Mouse (Mus musculus) monocyte, adult 5-6 weeks (primary cell): Measurements from ENCODE around the gene Wdr64. TPM values are rescaled to one million over a fixed set of nuclear protein-coding genes. Genes with fewer than 3 reads are reported as not detected.

Source experiments
- ATAC-seq: fragments of 153-309, 156-312 bp; replicated peaks from 2 replicates; pipeline ENCODE4 v1.8.0; 2017; ENCODE audit warnings: mild to moderate bottlenecking; ENCODE audit not compliant: low TSS enrichment, insufficient number of reproducible peaks, severe bottlenecking, poor library complexity, low FRiP score
- total RNA-seq: library from RNA; stranded (forward); fragments of 200-1000, 200-491, 200-594 nt; gene quantifications from 3 replicates; pipeline ENCODE4 v1.2.3, GENCODE M21; 2017

The Wdr64 gene
- total RNA-seq, 1 experiment from 2014 or later = not detected

DNA sequence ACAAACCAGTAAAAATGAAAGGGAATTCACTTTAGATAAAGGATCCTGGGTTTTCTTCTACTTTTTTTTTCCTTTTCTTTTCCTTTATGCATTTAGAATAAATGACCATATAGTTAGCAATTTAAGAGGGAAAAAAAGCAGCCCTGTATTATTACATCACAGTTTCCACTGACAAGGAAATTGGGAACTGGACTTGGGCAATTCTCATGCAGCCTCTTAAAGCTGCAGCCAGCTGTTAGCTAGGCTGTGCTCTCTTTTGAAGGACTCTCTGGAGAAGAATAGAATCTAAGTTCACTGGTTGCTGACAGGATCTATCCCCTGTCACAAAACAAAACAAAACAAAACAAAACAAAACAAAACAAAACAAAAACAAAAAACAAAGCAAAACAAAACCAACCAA lies 9.6 kb downstream of the Wdr64 start:
- no peak for ATAC-seq

DNA sequence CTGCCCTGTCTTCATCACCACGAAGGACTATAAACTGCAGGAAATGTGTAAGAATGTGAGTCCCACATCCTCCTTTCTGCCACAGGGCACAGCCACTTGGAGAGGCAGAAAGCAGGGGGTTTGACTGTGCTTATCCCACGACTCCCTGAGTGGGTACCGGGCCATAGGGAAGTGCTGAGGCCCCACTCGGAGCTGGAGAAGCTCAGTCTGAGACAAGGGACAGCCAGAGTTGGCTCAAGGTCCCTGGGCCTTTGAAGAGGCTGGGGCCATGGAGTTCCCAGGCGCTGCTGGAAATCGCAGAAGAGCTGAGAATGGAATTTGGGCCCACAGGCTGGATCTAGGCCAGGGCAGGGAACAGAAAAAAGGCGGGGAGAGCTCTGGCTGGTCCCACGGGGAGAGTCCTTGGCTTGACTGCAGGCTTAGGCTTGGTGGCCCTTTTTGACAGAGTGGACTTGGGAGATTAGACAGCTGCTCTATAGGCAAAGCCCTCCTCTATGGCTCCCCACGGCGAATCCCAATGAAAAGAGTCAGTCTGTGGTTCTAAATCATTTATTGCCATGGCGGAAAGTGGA lies 14.0 kb downstream of the Wdr64 start:
- ATAC-seq = no peak

DNA sequence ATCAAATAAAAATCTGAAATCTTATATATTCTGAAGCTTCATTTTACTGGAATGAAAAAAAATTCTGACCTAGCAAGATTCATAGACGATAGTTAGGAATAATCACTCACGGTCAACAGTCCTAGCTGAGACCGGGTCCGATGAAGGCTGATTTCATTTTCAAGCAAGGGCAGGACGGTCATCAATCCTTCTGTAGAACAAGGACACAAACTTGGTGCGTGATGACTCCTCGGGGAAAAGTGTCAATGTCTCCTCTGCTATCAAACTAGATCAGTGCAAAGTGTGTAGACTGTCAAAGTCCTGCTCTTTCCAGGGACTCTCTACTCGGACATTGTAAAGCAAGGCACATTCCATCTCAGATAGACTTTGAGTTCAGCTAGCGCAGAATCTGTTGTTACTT lies 18.4 kb downstream of the Wdr64 start:
- ATAC-seq = no peak

DNA sequence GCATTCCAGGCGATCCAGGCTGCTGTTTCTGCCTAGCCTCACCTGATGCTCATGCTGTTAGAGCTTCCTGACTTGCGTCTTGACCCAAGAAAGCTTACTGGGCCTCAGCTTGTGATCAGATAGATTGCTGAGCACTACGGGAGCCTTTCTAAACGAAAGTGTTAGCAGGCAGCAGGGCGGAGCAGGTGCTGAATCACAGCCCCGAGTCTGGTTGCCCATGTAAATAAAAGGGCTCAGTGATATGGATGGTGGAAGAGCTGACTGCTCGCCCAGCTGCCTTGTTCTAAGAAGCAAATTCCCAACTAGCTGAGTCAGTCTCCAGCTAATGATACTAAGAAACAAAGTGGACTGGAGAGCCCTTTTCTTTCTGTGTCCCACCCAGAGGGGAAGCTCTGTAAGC lies 27.4 kb downstream of the Wdr64 start:
- no peak for ATAC-seq

DNA sequence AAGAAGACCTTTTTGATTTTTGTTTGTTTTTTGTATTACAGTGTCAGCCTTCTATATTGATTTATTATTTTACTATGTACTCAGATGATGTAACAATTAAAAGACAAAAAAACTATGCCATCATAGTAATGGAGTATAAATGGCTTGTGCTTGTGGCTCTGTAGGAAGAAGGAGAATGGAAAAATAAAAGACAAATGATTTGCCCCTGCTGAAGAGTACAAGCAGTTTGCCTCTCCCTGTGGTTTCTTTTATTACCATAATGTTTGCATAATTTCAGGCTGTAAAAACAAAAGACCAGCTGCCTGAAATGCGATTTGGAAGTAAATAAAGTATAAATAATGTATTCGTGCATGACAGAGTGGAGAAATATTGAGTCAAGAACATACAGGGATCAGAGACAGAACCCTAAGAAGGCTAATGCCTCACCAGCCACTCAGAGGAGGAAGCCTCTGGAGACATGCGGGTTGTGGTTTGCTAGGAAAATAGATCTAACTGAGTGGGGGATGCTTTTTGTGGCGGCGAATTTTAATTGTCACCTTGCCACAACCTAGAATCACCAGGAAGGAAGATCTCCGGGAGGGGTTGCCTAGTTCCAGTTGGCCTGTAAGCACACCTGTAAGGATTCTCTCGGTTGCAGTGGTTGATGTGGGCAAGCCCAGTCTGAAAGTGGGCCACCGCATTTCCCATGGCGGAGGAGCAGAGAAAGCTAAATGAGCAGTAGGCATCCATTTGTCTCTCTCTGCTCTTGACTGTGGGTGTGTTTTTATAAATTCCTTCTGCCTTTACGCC lies 56.4 kb downstream of the Wdr64 start:
- ATAC-seq = no peak

DNA sequence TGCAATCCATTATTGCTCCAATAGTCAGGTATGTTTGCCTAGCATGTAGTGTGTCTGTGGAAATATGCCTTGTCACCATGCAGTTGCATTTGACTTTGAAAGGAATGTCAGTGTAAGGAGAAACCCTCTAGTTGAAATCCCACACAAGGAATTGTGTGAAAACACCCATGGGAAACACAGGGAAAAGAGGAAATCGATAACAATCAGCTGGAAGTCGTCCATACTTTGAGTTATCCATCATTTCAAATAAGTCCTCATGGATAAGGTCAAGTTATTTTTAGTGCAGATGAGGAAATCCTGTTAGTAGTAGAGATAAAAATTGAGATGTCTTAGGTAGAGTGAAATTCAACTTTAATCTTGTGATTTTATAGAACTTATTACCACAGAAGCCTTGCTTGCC lies 96.3 kb downstream of the Wdr64 start:
- no peak for ATAC-seq

DNA sequence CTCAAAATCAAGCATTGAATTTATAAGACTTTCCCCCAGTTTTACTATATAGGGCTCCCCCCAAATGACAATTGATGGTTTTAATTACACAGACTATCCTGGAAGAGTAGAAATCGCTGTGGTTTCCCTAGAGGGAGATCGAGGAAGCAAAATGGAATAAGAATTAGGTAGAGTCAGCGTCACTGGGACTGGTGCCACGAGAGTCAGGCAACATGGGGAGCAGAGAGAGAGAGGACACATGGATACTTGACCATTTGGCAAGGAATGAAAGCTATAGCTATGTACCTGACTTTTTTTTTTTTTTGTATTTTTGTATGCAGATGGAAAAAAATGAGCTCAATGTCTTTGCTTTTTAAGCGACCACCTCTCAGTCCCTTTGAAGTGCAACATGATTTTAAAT lies 110.0 kb downstream of the Wdr64 start:
- ATAC-seq = no peak

DNA sequence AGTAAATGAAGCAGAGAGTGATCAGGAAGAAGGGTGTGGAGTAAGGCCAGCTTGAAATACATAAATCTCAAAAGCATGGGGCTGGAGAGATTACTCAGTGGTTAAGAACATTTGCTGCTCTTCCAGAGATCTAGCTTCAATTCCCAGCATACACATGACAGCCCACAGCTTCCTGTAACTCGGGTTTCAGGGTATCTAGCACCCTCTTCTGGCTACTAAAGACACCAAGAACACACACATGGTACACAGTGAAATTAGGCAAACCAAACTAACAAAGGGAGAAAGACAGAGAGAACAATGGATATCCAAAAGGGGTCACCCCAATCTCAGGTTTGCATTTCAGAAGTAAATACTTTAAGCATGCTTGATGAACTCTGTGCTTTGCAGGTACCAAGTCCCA lies 113.2 kb downstream of the Wdr64 start:
- ATAC-seq = no peak

DNA sequence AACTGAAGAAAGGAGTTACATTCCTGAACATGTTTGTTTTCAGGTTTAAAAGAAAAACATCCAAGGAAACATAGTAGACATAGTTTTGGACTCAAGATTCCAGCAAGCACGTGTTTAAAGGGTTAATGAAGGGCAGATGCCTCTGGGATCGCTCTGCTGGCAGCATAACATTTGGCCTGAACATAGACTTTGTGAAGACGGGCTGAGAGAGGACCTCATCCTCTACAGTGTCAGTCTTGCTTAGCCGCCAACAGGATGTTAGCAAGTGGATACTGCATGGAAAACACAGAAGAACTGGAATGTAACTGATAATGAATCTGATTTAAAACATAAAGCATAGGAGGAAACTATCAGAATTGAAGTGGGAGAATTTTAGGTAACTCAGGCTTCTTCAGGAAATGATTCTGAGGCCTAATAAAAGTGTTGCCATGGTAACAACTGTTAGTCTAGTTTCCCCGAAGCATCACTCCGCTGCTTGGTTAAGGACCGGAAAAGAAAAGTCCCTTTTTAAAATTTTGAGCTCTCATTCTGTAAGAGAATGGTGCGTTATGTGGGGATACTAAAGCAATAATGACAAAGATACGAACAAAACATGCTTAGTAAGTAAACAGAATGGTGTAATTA lies 125.5 kb downstream of the Wdr64 start:
- ATAC-seq = no peak

DNA sequence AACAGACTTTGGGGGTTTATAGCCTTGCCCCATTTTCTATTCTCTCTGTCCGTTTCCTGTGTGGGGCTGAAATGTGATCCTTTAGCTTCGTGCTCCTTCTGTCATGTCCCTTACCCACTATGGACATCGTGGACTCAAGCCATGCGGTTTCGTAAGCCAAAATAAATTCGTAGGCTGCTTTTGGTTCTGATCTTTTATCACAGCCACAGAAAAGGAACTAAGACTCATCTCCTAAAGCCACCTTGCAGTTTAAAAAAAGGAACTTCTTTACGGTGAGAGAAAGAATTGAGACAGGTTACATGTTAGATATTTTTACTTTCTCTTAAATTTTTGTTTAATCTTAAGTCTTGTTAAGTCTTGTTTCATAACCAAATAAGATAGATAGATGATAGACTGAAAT lies 130.1 kb downstream of the Wdr64 start:
- no peak for ATAC-seq

DNA sequence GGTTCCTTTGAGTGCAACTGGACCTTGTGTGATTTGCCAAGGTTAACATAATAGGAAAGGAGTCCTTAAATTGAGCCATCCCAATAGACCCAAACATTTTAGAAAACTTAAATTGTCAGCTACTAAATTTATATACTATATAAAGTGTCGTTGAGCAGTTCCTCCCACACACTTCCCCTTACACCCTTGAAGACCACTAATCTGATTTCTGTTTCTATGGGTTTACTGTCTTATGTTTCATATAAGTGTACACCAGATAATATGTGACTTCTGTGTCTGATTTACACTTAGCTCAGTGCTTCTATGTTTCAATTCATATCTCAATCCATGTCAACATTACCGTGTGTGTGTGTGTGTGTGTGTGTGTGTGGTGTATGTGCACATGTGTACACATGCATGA lies 130.8 kb downstream of the Wdr64 start:
- ATAC-seq = no peak

DNA sequence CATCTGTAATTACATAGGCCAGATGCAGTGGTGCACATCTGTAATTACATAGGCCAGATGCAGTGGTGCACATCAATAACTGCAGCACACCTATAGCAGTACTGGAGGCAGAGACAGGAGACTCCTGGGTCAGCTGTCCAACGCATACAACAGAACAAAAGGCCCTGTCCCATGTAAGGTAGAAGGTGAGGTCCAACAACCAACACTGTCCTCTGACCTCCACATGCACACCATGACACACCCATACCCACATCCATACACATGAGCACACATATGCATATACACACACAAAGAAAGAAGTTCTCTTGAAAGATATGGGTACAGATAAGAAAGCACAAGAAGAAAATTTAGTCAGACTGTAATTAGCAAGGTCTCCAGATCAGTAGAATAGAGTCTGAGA lies 157.1 kb downstream of the Wdr64 start:
- ATAC-seq = no peak

Other genes starting within 250 kb of the Wdr64 start
- not detected in 3 replicates for gene Rgs7, start 206.1 kb upstream of the Wdr64 start, total RNA-seq
- 7.5 to 16.0 TPM (median 10.7 TPM) in 3 replicates for gene Kmo, start 78.2 kb upstream of the Wdr64 start, total RNA-seq
- gene Fh1, start 73.0 kb upstream of the Wdr64 start, total RNA-seq = 35.9 to 46.8 TPM (median 37.1 TPM) in 3 replicates
- 0.29 to 0.78 TPM in 2 of 3 replicates, not detected in the other for gene Opn3, start 5.8 kb upstream of the Wdr64 start, total RNA-seq
- gene Chml, start 5.7 kb upstream of the Wdr64 start, total RNA-seq = 11.2 to 13.9 TPM (median 13.0 TPM) in 3 replicates
- 1.1 to 5.4 TPM (median 1.3 TPM) in 3 replicates for gene Exo1, start 182.0 kb downstream of the Wdr64 start, total RNA-seq
- not detected in 3 replicates for gene Gm38100, start 221.7 kb downstream of the Wdr64 start, total RNA-seq